Mouse (Mus musculus) neural tube, embryonic 15.5 days (tissue): ENCODE measurements around the gene Cyb5r4. TPM values are rescaled to one million over a fixed set of nuclear protein-coding genes. Genes with fewer than 3 reads are reported as not detected.
"Not testable (repeated sequence)": the region's sequence is repeated elsewhere in the genome, so short reads cannot be mapped to it uniquely, and the experiment has no call there.

Experiments used
- ATAC-seq: fragments of 200-750 bp; cut with Nextera tagmentation; 2 replicates; pipeline ENCODE4 v1.8.0; 2017; ENCODE audit warnings: mild to moderate bottlenecking, moderate TSS enrichment, moderate library complexity; ENCODE audit not compliant: low FRiP score
- H3K27ac ChIP-seq: fragments of 300-500 bp; sonication (generic); replicated peaks from 2 replicates; pipeline ENCODE4 v1.5.1; 2015; ENCODE audit warnings: mild to moderate bottlenecking, inconsistent platforms
- H3K27me3 ChIP-seq: fragments of 300-500 bp; sonication (generic); replicated peaks from 2 replicates; pipeline ENCODE4 v1.6.1; 2015; ENCODE audit warnings: inconsistent platforms
- H3K36me3 ChIP-seq: fragments of 300-500 bp; sonication (generic); 2 replicates; pipeline ENCODE4 v1.6.1; 2015; ENCODE audit warnings: inconsistent platforms
- H3K4me1 ChIP-seq: fragments of 300-500 bp; sonication (generic); 2 replicates; pipeline ENCODE4 v1.6.1; 2015; ENCODE audit warnings: inconsistent platforms
- H3K4me2 ChIP-seq: fragments of 300-500 bp; sonication (generic); 2 replicates; pipeline ENCODE4 v1.6.1; 2015; ENCODE audit warnings: inconsistent platforms, mild to moderate bottlenecking, moderate library complexity
- H3K4me3 ChIP-seq: fragments of 300-500 bp; sonication (generic); replicated peaks from 2 replicates; pipeline ENCODE4 v1.5.1; 2015; ENCODE audit warnings: mild to moderate bottlenecking, inconsistent platforms
- H3K9ac ChIP-seq: fragments of 300-500 bp; sonication (generic); replicated peaks from 2 replicates; pipeline ENCODE4 v1.6.1; 2015; ENCODE audit warnings: mild to moderate bottlenecking, inconsistent platforms
- H3K9me3 ChIP-seq: fragments of 300-500 bp; sonication (generic); replicated peaks from 2 replicates; pipeline ENCODE4 v1.6.1; 2016; ENCODE audit warnings: inconsistent platforms
- WGBS: fragments of 180-500 bp; shearing (Covaris S2); methylation state at CpG from one replicate; pipeline ENCODE4 v1.1.7; 2015; ENCODE audit warnings: mixed read lengths; 5-methylcytosine and 5-hydroxymethylcytosine counted together
- polyA plus RNA-seq: library from polyadenylated mRNA; unstranded; fragments of >200 nt; fragmentation: Nextera tagmentation; extraction: Ambion mirVana; gene quantifications from 2 replicates; pipeline ENCODE4 v1.2.1, GENCODE M21; 2015

Cyb5r4 gene
- 59.6 and 62.3 TPM in 2 replicates for polyA plus RNA-seq

DNA sequence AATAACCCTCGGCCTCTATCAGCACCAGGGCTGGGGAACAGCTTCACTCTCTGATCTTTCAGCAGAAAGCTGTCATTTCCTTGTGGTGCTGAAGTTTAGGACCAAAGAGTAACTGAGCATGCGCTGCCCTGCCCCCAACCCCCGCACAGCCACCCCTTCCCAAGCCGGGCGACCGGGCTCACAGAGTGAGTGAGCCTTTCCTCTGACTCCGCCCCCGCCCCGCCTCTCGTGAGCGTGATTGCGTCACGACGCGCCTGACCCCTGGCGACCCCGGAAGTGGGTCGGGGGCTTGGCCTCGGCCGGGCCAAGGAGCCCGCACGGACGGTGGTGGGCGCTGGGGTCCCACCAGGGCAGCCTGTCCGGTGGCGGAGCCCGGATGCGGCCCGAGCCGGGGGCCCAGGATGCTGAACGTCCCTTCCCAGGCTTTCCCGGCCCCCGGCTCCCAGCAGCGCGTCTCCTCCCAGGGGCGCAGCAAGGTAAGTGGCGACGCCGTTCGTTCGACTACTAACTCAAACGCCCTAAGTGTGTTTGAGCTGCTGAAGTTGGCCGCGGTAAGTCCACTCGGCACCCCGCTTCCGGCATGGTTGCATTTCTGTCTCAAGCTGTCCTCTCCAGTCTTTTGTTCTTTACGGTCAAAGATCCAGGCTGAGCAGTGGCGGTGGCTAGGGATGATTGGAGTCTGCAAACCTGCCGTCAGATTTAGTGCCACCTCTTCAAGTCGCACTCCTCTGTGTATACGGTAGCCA lies at the start of gene Cyb5r4:
Gene Cyb5r4, plus strand, starts transcription at position 237 of the 746 bp plus-strand sequence.
- WGBS = under 1% methylated on average over 52 of the region's 52 CpGs
- H3K4me2 ChIP-seq = peak within 1 kb of the TSS; percentile 63
- peak within 1 kb of the TSS; percentile 55 for H3K4me3 ChIP-seq
- H3K36me3 ChIP-seq = no peaks in the 10 kb centered on the region
- H3K9me3 ChIP-seq = no peaks in the 10 kb centered on the region
- peak within 1 kb of the TSS; percentile 60 for H3K9ac ChIP-seq
- peaks cover 3% of the 10 kb centered on the region; the same call in 1 of the 2 replicates for H3K27me3 ChIP-seq
- peak within 1 kb of the TSS; percentile 69 for H3K27ac ChIP-seq
- peaks cover 25% of the 10 kb centered on the region for H3K4me1 ChIP-seq
- ATAC-seq = peak; percentile 99

GRCm38 (mm10) chr9:86972471-86972870 lies 49.3 kb upstream of the Cyb5r4 start:
- H3K4me1 ChIP-seq, H3K27me3 ChIP-seq, H3K9ac ChIP-seq, ATAC-seq, H3K4me3 ChIP-seq, H3K9me3 ChIP-seq, H3K4me2 ChIP-seq, H3K27ac ChIP-seq, H3K36me3 ChIP-seq: not testable (repeated sequence)

- no peaks in the 10 kb centered on the region for H3K27me3 ChIP-seq
- no peak overlapping the region for H3K27ac ChIP-seq
- H3K4me2 ChIP-seq = no peak overlapping the region
- H3K36me3 ChIP-seq = no peaks in the 10 kb centered on the region
- 76% methylated on average over 4 of the region's 4 CpGs for WGBS
- no peaks in the 10 kb centered on the region for H3K9me3 ChIP-seq
- H3K4me3 ChIP-seq = no peak overlapping the region
- no peak overlapping the region for H3K9ac ChIP-seq
- no peaks in the 10 kb centered on the region for H3K4me1 ChIP-seq
- no peak for ATAC-seq
Observed at GRCm38 (mm10) chr9:86973562-86973961, 48.3 kb upstream of the Cyb5r4 start.

DNA sequence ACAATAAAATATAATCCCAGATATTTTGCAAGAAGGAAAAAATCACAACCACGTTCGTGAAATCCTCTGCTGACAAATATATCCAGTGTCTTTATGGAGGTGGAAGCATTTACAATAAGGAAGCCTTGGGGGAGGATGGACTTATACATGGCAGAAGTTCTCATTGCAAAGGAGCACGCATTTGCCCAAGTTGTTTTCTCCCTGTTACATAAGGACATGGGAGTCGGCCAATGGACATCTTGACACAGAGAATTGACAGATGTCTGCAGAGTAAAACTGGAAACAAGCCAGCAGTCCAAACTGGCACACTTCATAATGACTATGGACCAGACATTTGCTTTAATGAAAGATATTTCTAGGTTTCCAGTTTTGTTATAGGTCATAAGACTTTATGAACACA lies 44.9 kb upstream of the Cyb5r4 start:
- no peaks in the 10 kb centered on the region for H3K4me1 ChIP-seq
- no peaks in the 10 kb centered on the region for H3K9me3 ChIP-seq
- H3K4me2 ChIP-seq = no peak overlapping the region
- no peaks in the 10 kb centered on the region for H3K36me3 ChIP-seq
- H3K4me3 ChIP-seq = no peak overlapping the region
- no peak overlapping the region for H3K27ac ChIP-seq
- 89% methylated on average over 4 of the region's 4 CpGs for WGBS
- ATAC-seq = no peak
- no peaks in the 10 kb centered on the region for H3K27me3 ChIP-seq
- H3K9ac ChIP-seq = no peak overlapping the region

DNA sequence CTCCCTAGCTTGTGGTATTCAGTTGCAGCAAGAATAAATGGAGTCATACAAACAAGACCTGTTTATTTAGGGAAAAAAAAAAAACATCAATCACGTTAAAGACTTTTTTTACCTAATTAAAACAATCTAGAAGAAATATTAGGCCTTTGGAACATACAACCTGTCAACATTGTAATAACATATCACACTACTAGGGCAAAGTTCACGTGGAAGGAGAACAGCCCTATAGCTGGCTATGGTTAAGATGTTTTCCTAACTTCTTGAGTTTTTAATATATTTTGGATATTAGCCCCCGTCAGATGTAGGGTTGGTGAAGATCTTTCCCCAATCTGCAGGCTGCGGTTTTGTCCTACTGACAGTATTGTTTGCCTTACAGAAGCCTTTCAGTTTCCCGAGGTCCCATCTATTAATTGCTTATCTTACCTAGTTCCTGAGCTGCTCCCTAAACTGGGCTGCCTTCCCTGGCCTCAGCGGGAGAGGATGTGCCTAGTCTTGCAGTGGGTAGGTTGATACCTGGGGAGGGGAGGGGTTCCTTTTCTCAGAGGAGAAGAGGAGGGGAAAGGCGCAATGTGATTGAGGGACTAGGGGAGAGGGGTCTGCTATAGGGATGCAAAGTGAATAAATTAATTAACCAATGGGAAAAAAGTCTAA lies 43.4 kb upstream of the Cyb5r4 start:
- 78% methylated on average over 7 of the region's 7 CpGs for WGBS
- Histone ChIP-seq H3K4me2 (no peak overlapping the region), H3K4me3 (no peak overlapping the region), H3K27me3 (no peaks in the 10 kb centered on the region), H3K9me3 (no peaks in the 10 kb centered on the region), H3K4me1 (no peaks in the 10 kb centered on the region), H3K27ac (no peak overlapping the region), H3K9ac (no peak overlapping the region), H3K36me3 (no peaks in the 10 kb centered on the region)
- ATAC-seq = no peak

GRCm38 (mm10) chr9:86980048-86980447 lies 41.8 kb upstream of the Cyb5r4 start:
- Histone ChIP-seq H3K4me1 (no peaks in the 10 kb centered on the region), H3K9ac (no peak overlapping the region), H3K9me3 (no peaks in the 10 kb centered on the region), H3K36me3 (no peaks in the 10 kb centered on the region), H3K4me2 (no peak overlapping the region), H3K27ac (no peak overlapping the region), H3K4me3 (no peak overlapping the region), H3K27me3 (no peaks in the 10 kb centered on the region)
- ATAC-seq = no peak

- WGBS = 57% methylated on average over 2 of the region's 2 CpGs
Observed at GRCm38 (mm10) chr9:86980942-86981341, 40.9 kb upstream of the Cyb5r4 start.

GRCm38 (mm10) chr9:86981551-86981950 lies 40.3 kb upstream of the Cyb5r4 start:
- ATAC-seq = no peak
- H3K9me3 ChIP-seq = no peaks in the 10 kb centered on the region
- no peak overlapping the region for H3K27ac ChIP-seq
- no peaks in the 10 kb centered on the region for H3K36me3 ChIP-seq
- no peak overlapping the region for H3K4me2 ChIP-seq
- WGBS = 21% methylated on average over 10 of the region's 10 CpGs
- H3K4me3 ChIP-seq = no peak overlapping the region
- no peak overlapping the region for H3K9ac ChIP-seq
- no peaks in the 10 kb centered on the region for H3K4me1 ChIP-seq
- no peaks in the 10 kb centered on the region for H3K27me3 ChIP-seq

More at GRCm38 (mm10) chr9:86980942-86981341, 40.9 kb upstream of the Cyb5r4 start:
- H3K27me3 ChIP-seq = no peaks in the 10 kb centered on the region
- ATAC-seq = no peak
- no peak overlapping the region for H3K4me3 ChIP-seq
- H3K27ac ChIP-seq = no peak overlapping the region
- no peak overlapping the region for H3K4me2 ChIP-seq
- no peaks in the 10 kb centered on the region for H3K36me3 ChIP-seq
- no peak overlapping the region for H3K9ac ChIP-seq
- H3K4me1 ChIP-seq = no peaks in the 10 kb centered on the region
- no peaks in the 10 kb centered on the region for H3K9me3 ChIP-seq

GRCm38 (mm10) chr9:86984583-86984982 lies 37.2 kb upstream of the Cyb5r4 start:
- H3K4me2 ChIP-seq = no peak overlapping the region
- H3K36me3 ChIP-seq = no peaks in the 10 kb centered on the region
- H3K4me1 ChIP-seq = no peaks in the 10 kb centered on the region
- H3K4me3 ChIP-seq = no peak overlapping the region
- no peak overlapping the region for H3K27ac ChIP-seq
- no peaks in the 10 kb centered on the region for H3K27me3 ChIP-seq
- no peak for ATAC-seq
- 72% methylated on average over 3 of the region's 3 CpGs for WGBS
- H3K9me3 ChIP-seq = no peaks in the 10 kb centered on the region
- H3K9ac ChIP-seq = no peak overlapping the region

DNA sequence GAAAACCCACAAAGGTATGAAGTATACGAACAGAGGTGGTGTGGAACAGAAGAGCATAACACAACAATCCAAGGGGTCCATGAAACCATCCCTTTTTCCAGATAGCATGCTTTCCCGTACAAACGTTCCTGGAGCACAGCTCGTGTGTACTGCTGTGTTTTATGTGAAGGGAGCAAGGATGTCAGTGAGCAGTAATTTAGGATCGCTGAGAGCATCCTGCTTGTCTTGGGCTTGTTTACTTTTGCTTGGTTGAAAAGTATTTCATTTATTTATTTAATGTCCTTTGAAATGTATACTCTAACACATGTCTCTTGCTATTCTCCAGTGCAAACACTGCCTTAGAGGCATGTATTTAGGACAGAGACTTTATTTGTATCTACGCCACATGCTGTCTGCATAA lies 36.7 kb upstream of the Cyb5r4 start:
- Histone ChIP-seq H3K4me3 (no peak overlapping the region), H3K9me3 (no peaks in the 10 kb centered on the region), H3K27ac (no peak overlapping the region), H3K4me2 (no peak overlapping the region), H3K36me3 (no peaks in the 10 kb centered on the region), H3K4me1 (no peaks in the 10 kb centered on the region), H3K9ac (no peak overlapping the region), H3K27me3 (no peaks in the 10 kb centered on the region)
- 58% methylated on average over 6 of the region's 6 CpGs for WGBS
- ATAC-seq = no peak

DNA sequence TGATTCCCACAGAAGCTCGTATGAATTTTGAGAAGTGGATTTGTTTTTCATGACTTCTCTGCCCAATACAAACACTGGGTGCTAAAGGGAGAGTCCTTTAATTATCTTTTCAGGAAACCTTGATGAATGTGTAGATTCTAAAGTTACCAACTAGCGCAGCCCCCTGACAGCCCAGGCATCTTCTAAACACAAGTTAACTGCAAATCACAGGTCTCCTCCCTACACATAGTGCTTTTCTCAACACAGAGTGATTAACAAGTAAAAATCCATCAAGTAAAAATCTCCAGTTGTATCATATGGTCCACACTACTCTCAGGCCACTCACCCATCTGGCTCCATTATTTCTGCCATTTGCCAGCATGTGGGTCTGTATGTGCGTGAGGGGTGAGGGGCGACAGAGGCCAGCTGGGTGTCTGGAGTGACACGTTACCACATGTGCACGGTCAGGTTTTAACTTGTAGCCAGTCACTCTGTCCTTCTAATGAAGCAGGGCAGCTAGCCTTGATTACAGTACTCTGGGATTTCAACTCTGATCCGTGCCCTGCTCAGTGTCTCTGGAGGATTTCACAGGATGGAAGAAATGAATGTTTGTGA lies 35.0 kb upstream of the Cyb5r4 start:
- no peak for ATAC-seq
- Histone ChIP-seq H3K4me1 (no peaks in the 10 kb centered on the region), H3K27ac (no peak overlapping the region), H3K36me3 (no peaks in the 10 kb centered on the region), H3K9ac (no peak overlapping the region), H3K4me3 (no peak overlapping the region), H3K27me3 (no peaks in the 10 kb centered on the region), H3K4me2 (no peak overlapping the region), H3K9me3 (no peaks in the 10 kb centered on the region)
- 58% methylated on average over 7 of the region's 7 CpGs for WGBS

DNA sequence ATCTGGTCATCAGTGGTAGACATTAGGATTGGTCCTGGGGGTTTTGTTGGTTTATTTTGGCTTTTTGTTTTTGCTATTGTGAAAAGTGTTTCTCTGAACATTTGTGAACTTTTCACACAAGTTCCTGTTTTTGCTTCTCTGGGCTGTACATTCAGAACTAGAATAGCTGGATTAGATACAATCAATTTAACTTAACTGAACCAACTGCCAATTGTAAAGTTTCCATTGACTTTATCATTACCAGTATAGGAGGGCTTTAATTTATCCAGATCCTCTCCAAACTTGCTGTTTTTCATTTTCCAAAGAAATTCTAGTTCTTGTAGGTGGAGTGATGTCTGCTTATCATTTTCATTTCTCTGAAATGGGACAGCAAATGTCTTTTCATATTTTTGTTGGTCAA lies 32.0 kb upstream of the Cyb5r4 start:
- Histone ChIP-seq H3K4me2 (no peak overlapping the region), H3K27me3 (no peaks in the 10 kb centered on the region), H3K36me3 (no peaks in the 10 kb centered on the region), H3K9ac (no peak overlapping the region), H3K27ac (no peak overlapping the region), H3K4me3 (no peak overlapping the region), H3K9me3 (no peaks in the 10 kb centered on the region), H3K4me1 (no peaks in the 10 kb centered on the region)
- ATAC-seq = no peak
